Mouse (Mus musculus): ENCODE data around the gene Vamp2.

DNA sequence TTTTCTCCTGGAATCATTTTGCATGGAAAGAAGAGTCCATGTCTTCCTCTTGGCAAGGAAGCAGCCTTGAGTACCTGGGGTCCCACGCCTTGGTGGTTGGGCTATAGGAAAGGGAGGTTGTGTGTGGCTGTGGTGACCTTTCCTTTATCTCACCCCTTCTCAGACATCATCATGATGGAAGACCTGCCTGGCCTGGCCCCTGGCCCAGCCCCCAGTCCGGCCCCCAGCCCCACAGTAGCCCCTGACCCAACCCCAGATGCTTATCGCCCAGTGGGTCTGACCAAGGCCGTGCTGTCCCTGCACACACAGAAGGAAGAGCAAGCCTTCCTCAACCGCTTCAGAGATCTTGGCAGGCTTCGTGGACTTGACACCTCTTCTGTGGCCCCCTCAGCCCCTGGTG lies 16.9 kb downstream of the Vamp2 start:
- TF ChIP-seq CTCF (IDR thresholded peaks at IDR 0.05; ENCODE audit: extremely low read depth, insufficient read length, insufficient replicate concordance, low read depth, low read length) (no peak), POLR2A (IDR thresholded peaks at IDR 0.05; ENCODE audit: low read depth, low read length) (no peak)

Data from small intestine, adult 2 months (tissue).